Mouse (Mus musculus) neural tube, embryonic 10.5 days (tissue): ENCODE results near the gene Sdk2.

Source experiments
- DNase-seq: peaks from one replicate; pipeline ENCODE4 v3.0.0-alpha.2; 2017; ENCODE audit warnings: low spot score; ENCODE audit errors: extremely low spot score

The Sdk2 gene

GRCm38 (mm10) chr11:114046927-114047326, 19.9 kb downstream of the Sdk2 start:
- DNase-seq = no peak

GRCm38 (mm10) chr11:114044373-114044772, 22.5 kb downstream of the Sdk2 start:
- DNase-seq = no peak

GRCm38 (mm10) chr11:114043530-114043929, 23.3 kb downstream of the Sdk2 start:
- DNase-seq = no peak

GRCm38 (mm10) chr11:114040391-114041035, 26.3 kb downstream of the Sdk2 start:
- DNase-seq = peak; percentile 86

- no peak for DNase-seq
These were observed 28.8 kb downstream of the Sdk2 start for GRCm38 (mm10) chr11:114038036-114038435.

- no peak for DNase-seq
These were observed 35.4 kb downstream of the Sdk2 start for GRCm38 (mm10) chr11:114031491-114031890.

- DNase-seq = no peak
These were observed 36.6 kb downstream of the Sdk2 start for GRCm38 (mm10) chr11:114030214-114030613.

- no peak for DNase-seq
These were observed 38.3 kb downstream of the Sdk2 start for GRCm38 (mm10) chr11:114028512-114028911.

- DNase-seq = no peak
These were observed 38.8 kb downstream of the Sdk2 start for GRCm38 (mm10) chr11:114028021-114028420.

GRCm38 (mm10) chr11:114025056-114025455, 41.8 kb downstream of the Sdk2 start:
- DNase-seq = no peak

GRCm38 (mm10) chr11:114023965-114024364, 42.9 kb downstream of the Sdk2 start:
- no peak for DNase-seq

GRCm38 (mm10) chr11:114022166-114022565, 44.7 kb downstream of the Sdk2 start:
- DNase-seq = no peak

- no peak for DNase-seq
These were observed 47.8 kb downstream of the Sdk2 start for GRCm38 (mm10) chr11:114019087-114019486.

- DNase-seq = peak; percentile 42
These were observed 49.9 kb downstream of the Sdk2 start for GRCm38 (mm10) chr11:114016889-114017392.

- no peak for DNase-seq
These were observed 50.5 kb downstream of the Sdk2 start for GRCm38 (mm10) chr11:114016108-114016888.

- DNase-seq = no peak
These were observed 55.3 kb downstream of the Sdk2 start for GRCm38 (mm10) chr11:114011523-114011922.

- no peak for DNase-seq
These were observed 61.0 kb downstream of the Sdk2 start for GRCm38 (mm10) chr11:114005879-114006278.

GRCm38 (mm10) chr11:114004651-114005050, 62.2 kb downstream of the Sdk2 start:
- DNase-seq = no peak

GRCm38 (mm10) chr11:114003195-114003594, 63.7 kb downstream of the Sdk2 start:
- DNase-seq = no peak

GRCm38 (mm10) chr11:114000051-114000450, 66.8 kb downstream of the Sdk2 start:
- DNase-seq = no peak

GRCm38 (mm10) chr11:113998702-113999101, 68.1 kb downstream of the Sdk2 start:
- DNase-seq = no peak

GRCm38 (mm10) chr11:113993921-113994320, 72.9 kb downstream of the Sdk2 start:
- no peak for DNase-seq

- DNase-seq = no peak
These were observed 74.0 kb downstream of the Sdk2 start for GRCm38 (mm10) chr11:113992894-113993293.
